Mouse (Mus musculus) midbrain, embryonic 13.5 days (tissue): ENCODE results near the gene Pacsin2. TPM values are rescaled to one million over a fixed set of nuclear protein-coding genes. Genes with fewer than 3 reads are reported as not detected.
"Not testable (repeated sequence)": the region's sequence is repeated elsewhere in the genome, so short reads cannot be mapped to it uniquely, and the experiment has no call there.

Experiments
- ATAC-seq: fragments of 200-750 bp; cut with Nextera tagmentation; 2 replicates; pipeline ENCODE4 v1.8.0; 2017; ENCODE audit warnings: mild to moderate bottlenecking, moderate TSS enrichment, moderate library complexity
- H3K27ac ChIP-seq: fragments of 300-500 bp; sonication (generic); 2 replicates; pipeline ENCODE4 v1.5.1; 2015; ENCODE audit warnings: inconsistent platforms, mild to moderate bottlenecking, moderate library complexity
- H3K27me3 ChIP-seq: fragments of 300-500 bp; sonication (generic); 2 replicates; pipeline ENCODE4 v1.6.1; 2015; ENCODE audit warnings: mild to moderate bottlenecking, inconsistent platforms
- H3K36me3 ChIP-seq: fragments of 300-500 bp; sonication (generic); 2 replicates; pipeline ENCODE4 v1.6.1; 2015; ENCODE audit warnings: mild to moderate bottlenecking, inconsistent platforms
- H3K4me1 ChIP-seq: fragments of 300-500 bp; sonication (generic); replicated peaks from 2 replicates; pipeline ENCODE4 v1.6.1; 2015; ENCODE audit warnings: inconsistent platforms
- H3K4me2 ChIP-seq: fragments of 300-500 bp; sonication (generic); replicated peaks from 2 replicates; pipeline ENCODE4 v1.6.1; 2015; ENCODE audit warnings: moderate library complexity, mild to moderate bottlenecking, inconsistent platforms
- H3K4me3 ChIP-seq: fragments of 300-500 bp; sonication (generic); replicated peaks from 2 replicates; pipeline ENCODE4 v1.5.1; 2015; ENCODE audit warnings: mild to moderate bottlenecking, inconsistent platforms
- H3K9ac ChIP-seq: fragments of 300-500 bp; sonication (generic); replicated peaks from 2 replicates; pipeline ENCODE4 v1.6.1; 2015; ENCODE audit warnings: mild to moderate bottlenecking, inconsistent platforms
- H3K9me3 ChIP-seq: fragments of 300-500 bp; sonication (generic); 2 replicates; pipeline ENCODE4 v1.6.1; 2016; ENCODE audit warnings: mild to moderate bottlenecking, inconsistent platforms
- WGBS: fragments of 180-500 bp; shearing (Covaris S2); methylation state at CpG from one replicate; pipeline ENCODE4 v1.1.7; 2015; 5-methylcytosine and 5-hydroxymethylcytosine counted together
- polyA plus RNA-seq: library from polyadenylated mRNA; unstranded; fragments of >200 nt; fragmentation: Nextera tagmentation; extraction: Ambion mirVana; gene quantifications from 2 replicates; pipeline ENCODE4 v1.2.1, GENCODE M21; 2015

Pacsin2 gene
- polyA plus RNA-seq, 1 experiment from 2014 or later, result 27.1 TPM

DNA sequence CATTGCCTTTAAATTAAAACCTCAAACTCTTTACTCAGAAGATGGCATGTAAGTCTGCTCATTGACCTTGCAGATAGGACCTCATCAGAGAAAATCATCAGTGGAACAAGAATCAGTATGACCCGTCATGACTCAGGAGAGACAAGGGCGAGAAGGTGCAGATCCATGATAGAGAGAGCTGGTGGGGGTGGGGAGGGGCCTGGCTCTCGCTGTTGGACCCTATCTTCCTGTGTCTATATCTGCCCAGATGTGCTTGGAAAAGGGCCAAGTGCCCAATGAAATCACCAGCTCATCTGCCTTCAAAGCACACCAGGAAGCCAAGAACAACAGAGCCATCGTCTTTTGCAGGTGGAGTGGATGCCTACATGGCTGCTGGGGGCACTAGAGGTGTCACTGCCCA is 87.3 kb downstream of the Pacsin2 start:
- 89% methylated on average over 4 of the region's 4 CpGs for WGBS
- Histone ChIP-seq H3K9me3 (no peaks in the 10 kb centered on the region), H3K36me3 (peaks cover 10% of the 10 kb centered on the region; the same call in 1 of the 2 replicates), H3K4me3 (no peak overlapping the region), H3K4me2 (no peak overlapping the region), H3K27ac (no peak overlapping the region), H3K4me1 (no peaks in the 10 kb centered on the region), H3K9ac (no peak overlapping the region), H3K27me3 (no peaks in the 10 kb centered on the region)
- ATAC-seq, result no peak

- H3K9ac ChIP-seq, result no peak overlapping the region
- no peaks in the 10 kb centered on the region for H3K9me3 ChIP-seq
- no peak overlapping the region for H3K4me3 ChIP-seq
- H3K4me2 ChIP-seq, result no peak overlapping the region
- H3K27ac ChIP-seq, result no peak overlapping the region
- WGBS, result 71% methylated on average over 4 of the region's 4 CpGs
- no peak for ATAC-seq
- H3K27me3 ChIP-seq, result no peaks in the 10 kb centered on the region
- no peaks in the 10 kb centered on the region for H3K4me1 ChIP-seq
- H3K36me3 ChIP-seq, result peaks cover 10% of the 10 kb centered on the region; the same call in 1 of the 2 replicates
These were observed 89.3 kb downstream of the Pacsin2 start for GRCm38 (mm10) chr15:83375136-83375535.

DNA sequence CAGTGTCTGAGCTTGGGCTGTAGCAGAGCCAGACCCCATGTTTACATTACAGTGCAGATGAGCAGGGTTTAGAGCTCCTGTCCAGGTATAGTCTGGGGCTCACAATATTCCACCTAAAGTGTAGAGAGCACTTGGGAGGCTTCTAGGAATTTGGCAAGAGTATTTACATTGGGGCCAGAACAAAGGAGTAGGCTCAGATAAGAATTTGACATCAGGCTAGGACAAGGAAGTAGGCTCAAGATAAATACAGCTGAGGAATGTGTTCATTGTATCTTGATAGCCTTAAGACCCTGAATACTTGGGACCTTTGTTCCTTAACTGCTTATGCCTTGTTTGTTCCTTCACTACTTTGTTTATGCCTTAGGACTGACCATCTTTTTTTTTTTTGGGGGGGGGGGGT is 90.3 kb downstream of the Pacsin2 start:
- Histone ChIP-seq H3K27me3 (no peaks in the 10 kb centered on the region), H3K36me3 (peaks cover 10% of the 10 kb centered on the region; the same call in 1 of the 2 replicates), H3K9ac (no peak overlapping the region), H3K4me1 (no peaks in the 10 kb centered on the region), H3K4me3 (no peak overlapping the region), H3K27ac (no peak overlapping the region), H3K9me3 (no peaks in the 10 kb centered on the region), H3K4me2 (no peak overlapping the region)
- no peak for ATAC-seq

GRCm38 (mm10) chr15:83368702-83369101 is 95.7 kb downstream of the Pacsin2 start:
- H3K4me1 ChIP-seq, H3K27me3 ChIP-seq, H3K9ac ChIP-seq, H3K4me2 ChIP-seq, ATAC-seq, H3K4me3 ChIP-seq, H3K36me3 ChIP-seq, H3K9me3 ChIP-seq, H3K27ac ChIP-seq: not testable (repeated sequence)
- 79% methylated on average over 4 of the region's 4 CpGs for WGBS

DNA sequence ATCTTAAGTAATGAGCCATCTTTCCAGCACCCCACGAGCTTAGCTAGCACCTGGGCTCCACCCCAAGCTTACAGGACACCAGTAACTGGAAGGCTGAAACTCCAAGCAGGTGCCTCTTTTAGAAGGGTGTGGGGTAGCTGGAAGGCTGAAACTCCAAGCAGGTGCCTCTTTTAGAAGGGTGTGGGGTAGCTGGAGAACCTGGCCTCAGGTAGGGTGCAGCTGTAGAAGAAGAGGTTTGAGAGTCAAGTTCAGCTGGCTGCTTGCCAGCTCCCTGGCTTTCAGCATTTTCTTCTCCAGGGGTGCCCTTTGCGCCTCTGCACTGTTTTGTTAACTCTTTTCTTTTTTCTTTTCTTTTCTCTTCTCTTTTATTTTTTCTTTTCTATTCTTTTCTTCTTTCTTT is 96.1 kb downstream of the Pacsin2 start:
- no peak overlapping the region for H3K9ac ChIP-seq
- WGBS, result 98% methylated on average over 2 of the region's 2 CpGs
- H3K4me3 ChIP-seq, result no peak overlapping the region
- peaks cover 7% of the 10 kb centered on the region; the same call in 1 of the 2 replicates for H3K27me3 ChIP-seq
- no peak for ATAC-seq
- H3K36me3 ChIP-seq, result no peaks in the 10 kb centered on the region
- no peak overlapping the region for H3K4me2 ChIP-seq
- 0 out of 2 replicates have a peak, but pooled peaks cover 7% of the 10 kb centered on the region for H3K4me1 ChIP-seq
- no peaks in the 10 kb centered on the region for H3K9me3 ChIP-seq
- no peak overlapping the region for H3K27ac ChIP-seq

- Histone ChIP-seq H3K9me3 (no peaks in the 10 kb centered on the region), H3K9ac (no peak overlapping the region), H3K4me2 (peak overlapping the region; percentile 58), H3K4me3 (peak overlapping the region; percentile 31), H3K27ac (no peak overlapping the region), H3K36me3 (no peaks in the 10 kb centered on the region), H3K4me1 (0 out of 2 replicates have a peak, but pooled peaks cover 7% of the 10 kb centered on the region), H3K27me3 (peaks cover 7% of the 10 kb centered on the region; the same call in 1 of the 2 replicates)
- ATAC-seq, result peak; percentile 79
- 29% methylated on average over 58 of the region's 58 CpGs for WGBS
These were observed 97.4 kb downstream of the Pacsin2 start for GRCm38 (mm10) chr15:83366933-83367552.

DNA sequence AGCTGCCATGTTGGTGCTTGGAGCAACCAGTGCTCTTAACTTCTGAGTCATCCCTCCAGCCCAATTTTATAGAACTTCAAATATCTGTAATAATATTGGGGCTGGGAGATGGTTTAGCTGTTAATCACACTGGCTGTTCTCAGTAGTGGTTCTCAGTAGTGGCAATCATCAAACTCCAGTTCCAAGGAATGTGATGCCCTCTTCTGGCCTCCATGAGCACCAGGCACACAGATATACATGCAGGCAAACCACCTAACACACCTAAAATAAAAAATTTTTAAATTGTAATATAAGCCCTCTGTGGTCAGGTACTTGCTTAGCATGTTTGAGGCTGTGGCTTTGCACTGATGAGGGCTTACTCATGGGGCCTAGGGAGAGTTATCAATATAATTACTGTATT is 98.7 kb downstream of the Pacsin2 start:
- no peak overlapping the region for H3K4me2 ChIP-seq
- no peak overlapping the region for H3K4me3 ChIP-seq
- H3K36me3 ChIP-seq, result no peaks in the 10 kb centered on the region
- H3K4me1 ChIP-seq, result 0 out of 2 replicates have a peak, but pooled peaks cover 7% of the 10 kb centered on the region
- no peak for ATAC-seq
- H3K9ac ChIP-seq, result no peak overlapping the region
- H3K9me3 ChIP-seq, result no peaks in the 10 kb centered on the region
- H3K27me3 ChIP-seq, result peaks cover 7% of the 10 kb centered on the region; the same call in 1 of the 2 replicates
- no peak overlapping the region for H3K27ac ChIP-seq

DNA sequence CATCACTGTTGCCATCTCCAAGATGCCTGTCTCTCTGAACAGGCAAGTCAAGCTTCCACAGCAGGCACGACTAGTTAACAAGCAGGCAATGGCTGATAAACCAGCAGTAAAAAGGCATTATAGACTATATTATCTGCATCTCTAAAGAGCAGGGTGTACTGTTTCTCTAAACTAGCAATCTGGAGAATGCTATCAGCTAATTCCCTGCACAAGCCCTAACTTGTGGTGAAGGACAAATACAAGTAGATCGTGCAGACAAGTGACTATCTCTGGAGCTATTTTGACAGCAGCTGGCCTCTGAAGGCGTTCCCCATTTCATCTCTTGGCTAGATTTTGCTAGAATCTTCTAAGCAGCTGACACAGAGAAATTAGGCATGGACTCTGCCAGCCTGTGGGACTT is 100.2 kb downstream of the Pacsin2 start:
- no peak overlapping the region for H3K27ac ChIP-seq
- H3K4me3 ChIP-seq, result no peak overlapping the region
- H3K4me1 ChIP-seq, result 0 out of 2 replicates have a peak, but pooled peaks cover 7% of the 10 kb centered on the region
- no peak for ATAC-seq
- no peak overlapping the region for H3K9ac ChIP-seq
- H3K9me3 ChIP-seq, result no peaks in the 10 kb centered on the region
- peaks cover 7% of the 10 kb centered on the region; the same call in 1 of the 2 replicates for H3K27me3 ChIP-seq
- no peak overlapping the region for H3K4me2 ChIP-seq
- H3K36me3 ChIP-seq, result no peaks in the 10 kb centered on the region
- WGBS, result 78% methylated on average over 3 of the region's 3 CpGs

GRCm38 (mm10) chr15:83362813-83363212 is 101.6 kb downstream of the Pacsin2 start:
- not testable (repeated sequence) for H3K9ac ChIP-seq, H3K27me3 ChIP-seq, H3K9me3 ChIP-seq, H3K36me3 ChIP-seq, ATAC-seq, H3K4me2 ChIP-seq, H3K27ac ChIP-seq, H3K4me1 ChIP-seq, H3K4me3 ChIP-seq
- whole genome bisulfite sequencing, result 78% methylated on average over 1 of the region's 1 CpGs

GRCm38 (mm10) chr15:83360899-83361298 is 103.5 kb downstream of the Pacsin2 start:
- ATAC-seq, H3K9me3 ChIP-seq, H3K4me1 ChIP-seq, H3K9ac ChIP-seq, H3K27ac ChIP-seq, H3K4me2 ChIP-seq, H3K36me3 ChIP-seq, H3K27me3 ChIP-seq, H3K4me3 ChIP-seq: not testable (repeated sequence)
- 69% methylated on average over 5 of the region's 5 CpGs for WGBS

- no peak overlapping the region for H3K27ac ChIP-seq
- H3K4me3 ChIP-seq, result no peak overlapping the region
- 84% methylated on average over 3 of the region's 3 CpGs for WGBS
- H3K4me1 ChIP-seq, result no peaks in the 10 kb centered on the region
- H3K9me3 ChIP-seq, result no peaks in the 10 kb centered on the region
- H3K36me3 ChIP-seq, result no peaks in the 10 kb centered on the region
- no peak for ATAC-seq
- H3K9ac ChIP-seq, result no peak overlapping the region
- no peak overlapping the region for H3K4me2 ChIP-seq
- no peaks in the 10 kb centered on the region for H3K27me3 ChIP-seq
These were observed 104.3 kb downstream of the Pacsin2 start for GRCm38 (mm10) chr15:83360140-83360539.

- Histone ChIP-seq H3K4me3 (no peak overlapping the region), H3K4me2 (no peak overlapping the region), H3K9me3 (no peaks in the 10 kb centered on the region), H3K36me3 (no peaks in the 10 kb centered on the region), H3K27ac (no peak overlapping the region), H3K9ac (no peak overlapping the region), H3K27me3 (no peaks in the 10 kb centered on the region), H3K4me1 (no peaks in the 10 kb centered on the region; the same call in 1 of the 2 replicates)
- no peak for ATAC-seq
- WGBS, result 88% methylated on average over 1 of the region's 1 CpGs
These were observed 105.9 kb downstream of the Pacsin2 start for GRCm38 (mm10) chr15:83358476-83358875.

- no peak overlapping the region for H3K4me3 ChIP-seq
- WGBS, result 92% methylated on average over 4 of the region's 4 CpGs
- no peaks in the 10 kb centered on the region for H3K9me3 ChIP-seq
- H3K4me2 ChIP-seq, result no peak overlapping the region
- H3K4me1 ChIP-seq, result peaks cover 16% of the 10 kb centered on the region
- no peaks in the 10 kb centered on the region for H3K27me3 ChIP-seq
- no peaks in the 10 kb centered on the region for H3K36me3 ChIP-seq
- no peak overlapping the region for H3K27ac ChIP-seq
- no peak for ATAC-seq
- no peak overlapping the region for H3K9ac ChIP-seq
These were observed 112.9 kb downstream of the Pacsin2 start for GRCm38 (mm10) chr15:83351546-83351945.
